Mouse (Mus musculus) bone marrow macrophage, adult 2 months (primary cell): Measurements from ENCODE around the gene Col6a6. TPM values are rescaled to one million over a fixed set of nuclear protein-coding genes. Genes with fewer than 3 reads are reported as not detected.
"Not testable (repeated sequence)": the region's sequence is repeated elsewhere in the genome, so short reads cannot be mapped to it uniquely, and the experiment has no call there.

Experiments used
- H3K27ac ChIP-seq: 2 replicates; pipeline ENCODE4 v1.5.1; 2012; ENCODE audit warnings: low read depth, low read length; ENCODE audit not compliant: insufficient read depth
- H3K4me1 ChIP-seq: 2 replicates; pipeline ENCODE4 v1.6.1; 2012; ENCODE audit warnings: low read length; ENCODE audit not compliant: control insufficient read depth, insufficient read depth
- H3K4me3 ChIP-seq: 2 replicates; pipeline ENCODE4 v1.5.1; 2012; ENCODE audit warnings: mild to moderate bottlenecking, low read length, moderate library complexity; ENCODE audit not compliant: insufficient read depth
- CTCF ChIP-seq: IDR thresholded peaks from 2 replicates; pipeline ENCODE4 v1.5.1; 2012; ENCODE audit warnings: low read depth, mild to moderate bottlenecking, low read length, moderate library complexity
- POLR2A ChIP-seq: IDR thresholded peaks from 2 replicates; pipeline ENCODE4 v1.6.1; 2012; ENCODE audit warnings: mild to moderate bottlenecking, low read depth, low read length, borderline replicate concordance
- polyA plus RNA-seq: library from polyadenylated mRNA; stranded (reverse); fragments of >200 nt; gene quantifications from 2 replicates; pipeline ENCODE4 v1.2.4, GENCODE M21; 2012; ENCODE audit not compliant: missing spikeins, insufficient read depth, insufficient read length

The Col6a6 gene
- not detected in 2 replicates for polyA plus RNA-seq

DNA sequence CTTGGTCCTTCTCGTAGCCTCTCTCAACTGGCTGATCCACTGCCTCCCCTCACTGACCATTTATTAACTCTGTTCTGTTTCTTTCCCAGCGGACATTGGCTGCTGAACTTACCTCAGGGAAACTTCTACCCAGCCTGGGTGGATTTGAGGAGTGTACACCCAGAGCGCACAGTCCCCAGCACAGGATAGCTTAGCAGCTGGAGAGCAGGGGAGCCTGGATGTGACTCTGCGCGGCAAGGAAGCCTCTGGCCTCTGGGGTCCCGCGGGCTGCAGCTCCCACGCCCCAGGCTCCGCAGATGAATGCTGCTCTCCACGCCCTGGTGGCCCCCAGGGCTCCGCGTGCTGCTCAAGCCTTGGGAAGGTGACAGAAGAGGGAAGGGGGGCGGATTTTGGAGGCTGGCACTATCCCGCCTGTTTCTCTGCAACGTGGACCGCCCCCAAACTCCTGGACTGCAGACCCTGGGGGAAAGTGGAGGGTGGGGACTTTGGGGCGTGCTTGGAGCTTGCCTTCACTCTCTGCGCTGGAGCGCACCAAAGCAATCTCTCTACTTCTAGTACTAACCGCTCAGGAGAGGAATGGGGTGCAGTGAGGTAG, at the start of gene Col6a6:
Gene Col6a6 (minus strand): TSS at position 370 of the 595 bp plus-strand sequence.
- H3K27ac ChIP-seq = no peak within 1 kb of the TSS
- TF ChIP-seq POLR2A (no peak), CTCF (no peak)
- no peaks in the 10 kb centered on the region for H3K4me1 ChIP-seq
- H3K4me3 ChIP-seq = no peak within 1 kb of the TSS

DNA sequence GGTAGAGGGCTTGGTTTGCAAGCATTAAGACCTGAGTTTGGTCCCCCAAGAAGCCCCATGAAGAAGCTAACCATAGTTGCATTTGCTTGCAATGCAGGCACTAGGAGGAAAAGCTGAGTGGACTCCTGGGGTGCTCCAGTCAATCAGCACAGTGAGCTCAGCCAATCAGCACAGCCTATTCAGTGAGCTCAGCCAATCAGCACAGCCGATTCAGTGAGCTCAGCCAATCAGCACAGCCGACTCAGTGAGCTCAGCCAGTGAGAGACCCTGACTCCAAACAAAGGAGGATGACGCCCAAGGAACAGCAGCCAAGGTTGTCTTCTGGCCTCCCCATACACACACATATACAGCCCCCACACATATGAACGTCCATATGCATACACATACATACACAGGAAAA, 48.2 kb upstream of the Col6a6 start:
- Histone ChIP-seq H3K4me3 (no peak overlapping the region), H3K27ac (no peak overlapping the region), H3K4me1 (no peaks in the 10 kb centered on the region)
- TF ChIP-seq POLR2A (no peak), CTCF (no peak)

DNA sequence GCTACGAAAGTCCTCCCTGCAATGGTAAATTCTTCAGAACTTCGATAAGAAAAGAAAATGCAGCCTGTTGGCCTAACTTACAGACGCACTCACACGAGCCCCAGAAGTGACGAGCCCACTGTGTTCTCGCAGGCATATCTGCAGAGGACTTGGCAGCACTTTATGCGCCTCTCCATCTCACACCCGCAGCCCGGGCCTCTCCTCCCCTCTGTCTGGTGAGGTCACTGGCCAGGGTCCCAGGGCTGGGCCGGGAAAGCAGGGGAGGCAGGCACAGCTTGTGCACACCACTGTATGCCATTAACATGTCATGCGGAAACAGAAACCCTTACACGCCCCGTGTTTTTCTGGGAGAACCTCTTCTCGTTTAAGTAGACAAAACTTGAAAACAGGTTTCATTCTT, 43.7 kb upstream of the Col6a6 start:
- no peaks in the 10 kb centered on the region for H3K4me1 ChIP-seq
- TF ChIP-seq CTCF (no peak), POLR2A (no peak)
- no peak overlapping the region for H3K27ac ChIP-seq
- H3K4me3 ChIP-seq = no peak overlapping the region

DNA sequence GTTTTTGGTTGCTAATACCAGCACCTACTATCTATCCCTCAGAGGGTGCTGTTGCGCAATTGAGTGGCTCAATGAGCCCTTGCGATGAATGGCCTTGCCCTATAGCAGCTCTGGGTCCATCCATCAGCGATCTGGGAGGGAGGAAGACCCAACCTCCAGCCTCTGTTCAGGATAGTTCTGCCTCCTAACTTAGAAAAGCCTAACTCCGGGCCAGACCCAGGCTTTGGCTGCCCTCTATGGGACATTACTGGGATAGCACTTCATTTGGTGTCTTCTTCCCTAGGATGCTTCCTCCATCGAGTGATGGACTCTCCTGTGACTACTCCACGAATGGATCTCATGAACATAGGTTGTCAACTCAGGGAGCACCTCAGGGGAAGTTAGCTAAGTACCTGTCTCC, 29.8 kb upstream of the Col6a6 start:
- TF ChIP-seq CTCF (no peak; the same call in 1 of the 2 replicates), POLR2A (no peak)
- H3K27ac ChIP-seq = no peak overlapping the region
- H3K4me3 ChIP-seq = no peak overlapping the region
- no peaks in the 10 kb centered on the region for H3K4me1 ChIP-seq

DNA sequence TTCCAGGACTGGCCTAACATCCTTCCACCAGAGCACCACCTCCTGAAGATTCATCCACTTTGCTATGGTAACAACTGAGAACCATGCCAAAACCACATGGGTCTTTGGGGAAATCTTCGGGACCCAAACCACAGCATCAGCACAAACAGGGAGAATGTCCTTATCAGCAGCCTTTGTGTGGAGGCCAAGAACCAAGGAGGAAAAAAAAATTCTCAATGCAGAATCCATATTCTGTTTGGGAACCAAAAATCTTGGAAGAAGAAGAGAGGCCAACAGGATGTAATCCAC, 24.8 kb upstream of the Col6a6 start:
- Histone ChIP-seq H3K4me3 (no peak overlapping the region), H3K4me1 (no peaks in the 10 kb centered on the region), H3K27ac (no peak overlapping the region)
- TF ChIP-seq POLR2A = no peak
- no peak for TF ChIP-seq CTCF

DNA sequence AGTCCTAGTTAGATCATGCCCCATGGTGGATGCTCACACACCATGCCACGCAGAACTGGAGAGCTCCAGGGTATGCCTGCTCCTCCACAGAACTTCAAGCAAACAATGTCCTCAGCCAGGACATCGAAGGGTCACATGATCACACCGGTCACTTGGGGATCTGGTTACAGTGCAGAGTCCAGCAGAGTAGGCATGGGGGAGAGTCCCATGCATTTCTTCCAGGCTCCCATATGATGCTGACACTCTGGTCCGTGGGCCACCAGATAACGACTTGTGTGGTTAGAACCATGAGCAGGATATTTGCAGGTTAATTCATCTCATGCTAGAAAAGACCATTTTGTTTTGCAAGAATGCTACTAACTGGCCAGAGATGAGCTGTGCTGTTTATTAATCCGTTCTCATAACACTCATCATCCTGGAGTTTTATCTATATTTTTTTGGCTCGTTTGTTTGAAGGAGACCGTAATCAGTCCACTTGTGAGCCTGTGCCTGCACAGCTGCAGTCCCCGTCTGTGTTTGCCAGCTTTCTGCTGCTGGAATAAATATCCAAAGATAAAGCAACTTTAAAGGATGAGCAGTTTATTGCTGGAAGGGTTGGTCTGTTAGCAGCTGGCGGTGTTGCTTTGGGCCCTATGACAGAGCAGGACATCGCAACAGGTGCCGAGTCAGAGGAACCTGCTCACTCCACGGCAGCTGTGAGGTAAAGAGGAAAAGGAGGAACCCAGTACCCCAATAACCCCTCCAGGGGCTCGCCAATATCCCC, 24.2 kb upstream of the Col6a6 start:
- no peak overlapping the region for H3K27ac ChIP-seq
- H3K4me1 ChIP-seq = no peaks in the 10 kb centered on the region
- TF ChIP-seq POLR2A (no peak), CTCF (no peak)
- no peak overlapping the region for H3K4me3 ChIP-seq

DNA sequence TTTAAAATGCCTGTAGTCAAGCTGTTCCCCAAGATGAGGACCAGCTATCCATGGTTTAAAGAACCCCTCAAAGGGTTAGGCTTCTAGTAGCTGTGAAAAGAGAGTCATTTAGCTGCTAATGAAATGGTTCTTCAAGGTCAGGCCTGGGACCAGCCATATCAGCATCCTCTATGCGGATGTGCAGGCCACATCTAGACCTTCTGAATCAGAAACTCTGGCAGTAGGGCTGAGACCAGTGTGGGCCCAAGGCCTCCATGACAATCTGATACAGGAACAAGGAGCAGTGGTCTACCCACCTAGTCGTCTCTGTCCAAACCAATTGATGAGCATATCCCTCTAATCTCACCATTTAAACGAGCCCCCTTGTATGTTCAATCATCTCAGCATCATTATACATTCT, 23.1 kb upstream of the Col6a6 start:
- no peaks in the 10 kb centered on the region for H3K4me1 ChIP-seq
- H3K27ac ChIP-seq = no peak overlapping the region
- H3K4me3 ChIP-seq = no peak overlapping the region
- TF ChIP-seq POLR2A (no peak), CTCF (no peak)

DNA sequence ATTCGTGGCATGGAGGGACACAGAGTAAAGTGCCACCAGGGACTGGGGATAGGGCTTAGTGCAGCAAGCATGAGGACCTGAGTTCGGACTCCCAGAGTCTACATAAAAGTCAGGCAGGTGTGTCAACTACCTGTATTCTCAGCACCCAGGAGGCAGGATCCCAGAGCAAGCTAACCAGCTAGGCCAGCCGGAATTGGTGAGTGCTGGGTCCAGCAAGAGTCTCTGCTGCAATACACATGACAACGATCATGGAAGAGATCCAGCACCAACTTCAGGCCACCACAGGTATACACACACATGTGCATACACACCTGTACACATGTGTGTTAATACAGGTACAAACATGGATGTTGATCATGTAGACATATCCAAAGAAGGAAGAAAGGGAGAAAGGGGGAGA, 20.4 kb upstream of the Col6a6 start:
- no peak for TF ChIP-seq CTCF
- TF ChIP-seq POLR2A = no peak
- H3K4me3 ChIP-seq = no peak overlapping the region
- no peak overlapping the region for H3K27ac ChIP-seq
- H3K4me1 ChIP-seq = no peaks in the 10 kb centered on the region

DNA sequence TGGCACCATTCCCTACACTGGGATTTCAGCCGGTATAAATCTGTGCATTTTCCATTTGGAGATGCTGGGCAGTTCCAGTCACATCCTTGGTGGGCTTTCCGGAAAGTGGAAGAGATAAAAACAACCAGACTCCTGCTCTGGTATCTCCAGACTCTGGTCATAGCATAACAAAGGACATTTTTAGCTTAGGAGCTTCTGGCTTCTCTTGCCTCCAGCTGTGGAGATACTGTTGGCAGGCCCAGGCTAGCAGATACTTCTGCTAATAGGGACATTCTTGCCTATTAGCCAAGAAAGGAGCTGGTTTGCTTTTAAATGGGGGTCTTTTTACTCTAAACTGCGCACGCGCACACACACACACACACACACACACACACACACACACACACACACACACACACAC, 19.3 kb upstream of the Col6a6 start:
- Histone ChIP-seq H3K27ac (no peak overlapping the region), H3K4me1 (no peaks in the 10 kb centered on the region), H3K4me3 (no peak overlapping the region)
- TF ChIP-seq POLR2A = no peak
- no peak for TF ChIP-seq CTCF

DNA sequence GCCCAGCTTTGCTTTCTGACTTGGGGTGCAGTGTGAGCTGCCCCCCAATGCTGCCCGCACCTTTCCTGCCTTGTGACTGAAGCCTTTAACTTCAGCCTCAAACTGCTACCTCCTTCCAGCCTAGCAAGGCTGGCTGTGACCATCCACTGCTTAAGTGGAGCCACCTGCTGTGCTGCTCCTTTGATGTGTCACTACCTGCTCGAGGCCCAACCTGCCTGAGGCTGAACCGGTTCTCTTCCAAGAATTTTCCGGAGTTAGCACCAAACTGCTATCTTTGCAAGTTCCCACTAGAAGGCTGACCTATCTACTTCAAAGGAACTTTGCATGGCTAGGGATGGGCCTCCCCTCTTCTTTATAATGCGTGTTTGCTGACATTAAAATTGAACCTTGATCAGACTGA, 13.4 kb upstream of the Col6a6 start:
- H3K27ac ChIP-seq, H3K4me1 ChIP-seq: not testable (repeated sequence)

More for the DNA sequence above, 13.4 kb upstream of the Col6a6 start:
- not testable (repeated sequence) for H3K4me3 ChIP-seq
